Mouse (Mus musculus): ENCODE data around the gene Phc2.
A peak's percentile ranks its signal among the peaks of the same experiment; 100 is the strongest.

Gene Phc2

DNA sequence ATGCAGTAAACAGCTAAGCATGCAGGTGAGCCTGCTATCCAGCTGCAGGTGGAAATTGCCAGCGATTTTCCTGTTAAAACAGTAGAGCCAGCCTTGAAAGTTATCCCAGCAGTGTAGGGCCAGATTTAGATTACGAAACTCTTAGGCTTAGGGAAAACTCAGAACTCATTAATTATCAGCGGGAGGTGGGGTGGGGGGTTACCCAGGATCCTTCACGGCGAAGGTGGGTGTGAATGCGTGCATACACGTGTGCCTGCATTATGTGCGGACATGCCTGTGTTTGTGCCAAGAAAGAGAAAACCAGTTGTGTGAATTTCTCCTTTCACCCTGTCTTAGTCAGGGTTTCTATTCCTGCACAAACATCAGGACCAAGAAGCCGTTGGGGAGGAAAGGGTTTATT lies 62.2 kb downstream of the Phc2 start:
- no peak for DNase-seq (ENCODE audit: low read depth)

DNA sequence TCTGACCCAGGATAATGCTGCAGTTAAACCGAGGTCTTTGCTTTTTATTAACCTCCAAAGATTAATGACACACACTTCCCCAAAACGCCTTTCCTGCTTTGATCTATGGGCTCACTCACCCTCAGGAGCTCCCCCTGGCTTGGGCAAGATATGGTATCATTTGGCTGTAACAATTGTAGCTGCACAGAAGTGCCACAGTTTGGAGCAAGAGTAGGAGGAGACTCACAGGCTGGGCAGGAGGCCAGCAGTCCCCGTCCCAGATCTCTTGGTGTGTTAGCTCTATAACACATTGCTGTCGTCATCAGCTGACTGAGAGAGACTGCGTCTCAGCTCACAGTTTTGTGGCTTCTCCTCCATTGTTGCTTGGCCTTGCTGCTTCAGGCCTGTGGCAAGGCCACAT lies 65.6 kb downstream of the Phc2 start:
- DNase-seq (ENCODE audit: low read depth), result peak; percentile 59

DNA sequence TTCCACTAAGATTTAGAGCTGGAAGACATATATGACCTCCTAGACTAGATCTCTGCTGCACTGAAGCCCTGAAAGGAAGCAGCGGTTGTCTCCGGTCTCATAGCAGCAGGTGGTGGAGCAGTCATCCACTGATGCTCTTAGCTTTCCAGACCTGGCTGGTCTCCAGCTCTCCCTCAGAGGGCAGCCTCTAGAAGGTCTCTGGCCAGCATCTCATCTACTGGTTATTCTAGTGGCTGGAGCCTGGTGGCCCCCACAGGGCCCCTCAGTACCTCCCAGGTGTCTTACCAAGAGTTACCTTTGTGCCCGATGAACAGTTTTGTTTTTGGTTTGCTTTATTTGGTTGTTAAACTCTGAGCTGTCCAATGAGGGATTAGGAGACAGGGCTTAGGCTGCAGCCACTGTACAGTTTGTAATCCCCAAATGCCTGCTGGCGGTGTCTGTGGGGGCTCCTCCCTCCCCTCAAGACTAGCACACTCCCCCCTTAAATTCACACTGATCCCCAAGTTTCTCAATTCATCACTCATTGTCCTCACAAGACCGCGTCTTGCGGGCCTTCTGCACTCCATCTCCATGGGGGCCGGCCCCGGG lies 66.7 kb downstream of the Phc2 start:
- DNase-seq (ENCODE audit: low read depth), result no peak

DNA sequence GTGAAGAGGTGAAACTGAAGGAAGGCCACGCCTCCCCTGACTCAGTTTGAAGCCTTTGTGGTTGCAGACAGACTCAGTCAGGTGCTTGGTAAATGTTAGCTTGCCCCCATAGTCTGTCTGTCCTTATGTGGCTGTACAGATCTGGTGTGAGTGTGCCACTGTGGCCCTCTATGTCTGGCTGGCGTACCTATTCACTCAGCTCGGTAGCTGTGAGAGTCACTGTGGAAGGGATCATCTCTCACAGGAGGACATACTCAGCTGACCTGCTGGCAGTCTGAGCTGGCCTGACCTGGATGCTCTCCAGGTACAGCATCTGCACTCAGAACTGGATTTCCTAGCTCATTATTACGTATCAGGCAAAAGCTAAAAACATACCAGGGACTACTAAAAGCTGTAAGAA lies 67.3 kb downstream of the Phc2 start:
- no peak for DNase-seq (ENCODE audit: low read depth)

DNA sequence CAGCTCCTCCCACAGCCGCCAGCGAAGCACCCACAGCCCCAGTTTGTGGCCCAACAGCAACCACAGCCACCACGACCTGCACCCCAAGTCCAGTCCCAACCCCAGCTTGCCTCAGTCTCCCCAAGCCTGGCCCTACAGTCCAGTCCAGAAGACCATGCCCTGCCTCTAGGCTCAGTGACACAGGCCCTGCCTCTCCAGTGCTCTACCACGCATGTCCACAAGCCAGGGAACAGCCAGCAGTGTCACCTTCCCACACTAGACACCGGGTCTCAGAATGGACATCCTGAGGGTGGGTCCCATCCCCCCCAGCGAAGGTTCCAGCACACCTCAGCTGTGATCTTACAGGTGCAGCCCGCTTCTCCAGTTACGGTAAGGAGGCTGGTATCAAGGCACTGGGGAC lies 68.4 kb downstream of the Phc2 start:
- DNase-seq (ENCODE audit: low read depth), result no peak

DNA sequence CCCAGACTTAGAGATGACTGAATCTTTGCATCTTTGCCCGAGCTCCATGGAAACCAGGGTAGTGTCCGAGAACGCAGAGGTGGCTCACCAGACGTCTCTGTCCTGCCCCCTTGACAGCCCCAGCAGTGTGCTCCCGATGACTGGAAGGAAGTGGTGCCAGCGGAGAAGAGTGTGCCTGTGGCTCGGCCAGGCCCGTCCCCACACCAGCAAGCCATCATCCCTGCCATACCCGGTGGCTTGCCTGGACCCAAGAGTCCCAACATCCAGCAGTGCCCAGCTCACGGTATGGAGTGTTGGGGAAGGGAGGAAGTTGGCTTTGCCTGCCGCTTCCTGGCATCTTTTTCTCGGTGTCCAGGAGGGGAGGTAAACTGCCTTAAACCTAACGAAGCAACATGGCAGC lies 68.9 kb downstream of the Phc2 start:
- no peak for DNase-seq (ENCODE audit: low read depth)

DNA sequence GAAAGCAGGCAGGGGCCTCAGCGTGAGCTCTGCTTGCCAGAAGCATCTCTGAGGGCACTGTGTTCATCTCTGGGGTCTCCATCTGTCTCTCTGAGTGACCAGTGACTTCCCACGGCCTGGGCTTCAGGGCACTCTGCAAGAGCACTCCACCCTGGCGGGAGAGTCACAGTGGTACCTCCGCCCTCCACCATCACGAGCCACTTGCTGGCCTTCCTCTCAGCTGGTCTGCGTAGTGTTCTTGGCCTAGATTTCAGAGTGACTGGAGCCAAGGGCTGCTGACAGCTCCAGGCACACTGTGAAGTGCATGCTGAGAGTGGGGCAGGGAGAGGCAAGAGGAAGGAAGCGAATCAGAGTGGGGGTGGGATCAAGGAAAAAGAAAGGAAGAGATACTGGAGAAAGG lies 69.6 kb downstream of the Phc2 start:
- no peak for DNase-seq (ENCODE audit: low read depth)

DNA sequence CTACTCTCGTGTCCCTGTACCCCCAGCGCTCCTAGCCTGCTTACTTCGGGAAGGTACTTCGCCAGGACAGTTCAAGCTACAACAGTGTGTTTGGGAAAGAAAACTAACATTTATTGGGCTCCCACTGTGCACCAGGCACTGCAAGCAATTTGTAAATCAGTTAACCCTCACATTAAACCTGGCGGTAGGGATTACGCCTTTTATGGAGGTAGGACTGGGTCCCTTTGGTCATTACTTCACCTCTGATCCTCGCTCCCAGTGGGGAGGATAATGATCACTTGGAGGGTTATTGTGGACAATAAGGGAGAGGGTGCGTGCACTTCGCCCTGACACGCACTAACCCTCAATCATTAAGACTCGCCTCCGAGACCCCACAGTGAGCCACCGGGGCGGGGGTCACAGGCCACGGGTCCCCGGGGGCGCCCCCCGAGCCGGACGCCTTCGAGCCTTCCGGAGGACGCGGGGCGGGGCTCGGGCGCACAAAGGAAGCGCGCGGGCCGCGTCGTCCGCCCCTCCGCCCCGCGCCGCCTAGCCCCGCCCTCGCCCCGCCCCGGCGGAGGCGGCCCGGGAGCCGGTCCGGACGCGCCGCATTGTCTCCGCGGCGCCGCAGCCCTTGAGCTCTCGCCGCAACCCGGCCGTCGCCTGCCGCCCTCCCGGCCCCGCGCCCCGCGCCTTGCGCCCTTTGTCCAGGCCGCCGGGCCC lies 72.7 kb downstream of the Phc2 start:
- peak; percentile 93 for DNase-seq (ENCODE audit: low read depth)

DNA sequence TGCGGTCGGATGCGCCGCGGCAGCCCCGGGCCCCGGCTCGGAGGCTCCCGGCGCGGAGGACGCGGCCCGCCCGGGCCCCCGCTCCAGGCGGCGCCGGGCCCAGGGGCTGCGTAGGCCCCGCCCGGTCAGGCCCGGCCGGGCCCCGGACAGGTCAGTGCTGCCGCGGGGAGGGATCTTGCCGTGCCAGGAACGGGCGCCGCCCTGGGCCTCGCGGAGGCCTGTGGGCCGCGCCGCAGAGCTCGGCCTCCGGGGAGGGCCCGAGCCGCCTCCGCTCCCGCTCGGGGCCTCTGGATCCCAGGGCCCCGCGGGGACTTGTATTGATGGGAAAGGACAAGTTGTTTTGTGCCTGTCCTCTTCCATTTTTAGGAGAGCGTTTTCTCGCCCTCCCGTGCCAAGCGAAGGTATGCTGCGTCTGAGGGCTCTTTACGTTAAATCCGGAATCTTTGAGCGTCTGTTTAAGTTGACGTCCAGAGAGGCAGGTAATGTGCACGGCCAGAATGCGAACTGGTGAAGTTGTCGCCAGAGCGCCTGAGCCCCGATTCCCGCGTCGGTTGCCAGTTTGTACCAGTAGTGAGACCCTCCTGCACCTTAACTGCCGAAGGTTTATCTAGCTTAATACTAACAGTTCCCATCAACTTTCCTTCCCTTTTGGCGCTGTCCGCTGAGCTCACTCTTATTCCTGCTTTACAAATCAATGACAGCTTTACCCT lies 73.4 kb downstream of the Phc2 start:
- peak; percentile 74 for DNase-seq (ENCODE audit: low read depth)

DNA sequence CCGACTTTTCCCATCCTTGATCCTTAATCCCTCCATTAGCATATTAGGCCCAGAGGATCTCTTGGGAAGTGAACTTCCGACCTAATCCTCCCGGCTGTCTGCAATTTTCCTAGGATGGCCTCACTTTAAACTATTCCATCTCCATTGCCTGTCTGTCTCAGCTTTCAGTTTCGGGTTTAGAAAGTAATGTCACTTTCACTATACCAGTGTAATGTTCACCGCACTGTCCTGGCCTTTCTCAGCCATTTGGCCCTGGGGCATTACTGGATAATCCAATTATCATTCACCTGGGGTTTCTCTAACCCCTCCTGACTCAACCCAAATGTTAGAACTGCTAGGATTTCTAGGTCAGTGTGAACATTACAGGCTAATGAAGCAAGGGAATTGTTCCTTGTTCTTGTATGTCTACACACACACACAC lies 73.9 kb downstream of the Phc2 start:
- peak; percentile 39 for DNase-seq (ENCODE audit: low read depth)

DNA sequence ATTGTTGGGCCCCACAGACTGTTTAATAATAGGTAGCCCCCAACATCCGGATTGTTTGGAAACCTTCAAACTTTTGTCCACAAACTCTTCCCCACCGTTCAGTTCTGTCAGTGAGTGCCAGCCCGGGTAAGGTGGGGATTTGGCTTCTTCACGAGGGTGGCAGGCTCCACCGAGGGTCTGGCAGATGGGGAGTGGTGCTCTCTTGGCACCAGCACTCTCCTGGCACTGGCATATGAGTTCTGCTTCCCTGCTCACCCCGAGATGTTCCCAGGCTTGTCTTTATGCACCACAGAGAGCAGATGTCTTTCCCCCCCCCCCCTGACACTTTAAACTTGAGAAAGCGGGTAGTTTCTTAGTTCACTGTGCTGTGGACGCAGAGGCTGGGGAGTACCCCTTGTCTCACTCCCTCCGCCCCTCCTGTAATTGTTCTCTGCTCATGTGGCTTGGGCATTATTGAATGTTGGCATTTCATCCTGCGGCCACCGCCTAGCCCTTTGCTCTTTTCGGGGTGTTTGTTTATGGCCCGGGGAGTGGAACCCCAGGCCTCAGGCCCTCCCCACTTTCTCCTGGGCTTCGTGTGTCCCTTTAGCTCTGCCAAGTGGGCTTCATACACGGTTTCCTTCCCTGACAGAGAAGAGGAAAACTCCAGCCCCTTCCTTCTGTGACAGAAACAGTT lies 74.7 kb downstream of the Phc2 start:
- peak; percentile 26 for DNase-seq (ENCODE audit: low read depth)

DNA sequence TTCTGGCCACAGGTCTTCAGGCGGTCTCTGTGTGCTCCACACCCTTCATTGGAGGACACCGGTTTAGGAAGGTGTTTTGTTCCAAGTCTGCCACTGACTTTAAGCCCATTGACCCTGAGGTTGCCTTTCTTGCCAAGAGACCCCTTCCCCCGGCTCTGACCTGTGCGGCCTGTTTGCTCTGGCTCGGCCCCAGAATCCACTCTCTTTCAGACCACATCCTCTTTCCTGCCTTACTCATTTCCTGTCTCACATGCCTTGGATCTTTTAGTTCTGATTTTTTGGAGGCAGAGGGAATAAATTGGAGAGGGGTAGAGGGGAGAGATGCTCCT lies 75.2 kb downstream of the Phc2 start:
- DNase-seq (ENCODE audit: low read depth), result peak; percentile 59

DNA sequence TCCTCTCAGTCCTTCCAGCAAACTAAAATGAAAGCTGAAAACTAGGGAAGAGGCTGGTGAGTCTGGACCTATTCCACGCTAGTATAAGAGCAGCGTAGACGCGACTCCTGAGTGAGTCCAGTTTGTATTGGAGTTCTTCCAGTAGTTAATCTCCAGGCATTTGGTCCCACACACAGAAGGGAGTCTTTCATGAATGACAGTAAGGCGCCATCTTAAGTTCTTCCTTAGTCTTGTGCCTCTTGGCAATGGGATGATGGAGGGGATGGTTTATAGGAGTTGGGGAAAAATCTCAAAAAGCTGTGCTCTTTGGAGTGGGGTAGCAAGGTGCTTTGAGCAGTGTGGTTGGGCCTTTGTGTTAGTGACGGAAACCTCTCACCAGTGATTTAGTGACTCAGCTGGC lies 75.8 kb downstream of the Phc2 start:
- peak; percentile 43 for DNase-seq (ENCODE audit: low read depth)

DNA sequence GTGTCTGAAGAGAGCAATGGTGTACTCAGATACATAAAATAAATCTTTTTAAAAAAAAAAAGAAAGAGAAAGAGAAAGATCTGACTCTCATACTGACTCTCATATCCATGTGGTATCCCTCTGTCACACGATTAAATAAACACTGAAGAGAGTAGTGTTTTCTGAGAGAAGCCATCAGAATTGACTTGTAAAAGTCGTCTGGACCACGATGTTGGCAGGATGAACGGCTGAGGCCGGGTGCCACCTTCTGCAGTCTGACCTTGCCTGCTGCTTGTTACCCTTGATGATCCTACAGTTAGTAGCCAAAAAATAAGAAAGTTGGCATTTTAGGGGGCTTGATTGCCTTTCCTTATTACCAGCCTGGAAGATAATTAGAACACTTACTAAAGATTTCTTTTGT lies 78.3 kb downstream of the Phc2 start:
- no peak for DNase-seq (ENCODE audit: low read depth)

DNA sequence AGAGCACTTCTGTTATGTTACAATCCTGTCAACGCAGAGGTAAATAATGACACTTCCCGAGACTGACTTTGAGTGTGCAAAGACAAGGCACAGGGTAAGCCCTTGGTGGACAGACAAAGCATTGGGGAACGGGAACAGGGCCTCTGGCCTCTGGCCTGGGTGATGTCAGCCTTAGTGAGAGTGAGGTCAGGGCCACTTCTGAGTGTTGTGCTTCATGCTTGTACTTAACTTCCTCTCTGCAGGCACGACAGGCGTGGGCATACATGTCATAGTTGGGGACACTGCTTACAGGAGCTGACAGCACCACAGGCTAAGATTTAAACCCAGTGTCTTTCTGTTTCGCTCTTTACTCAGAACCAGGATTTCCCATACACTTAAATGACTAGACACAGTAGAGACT lies 79.0 kb downstream of the Phc2 start:
- peak; percentile 31 for DNase-seq (ENCODE audit: low read depth)

DNA sequence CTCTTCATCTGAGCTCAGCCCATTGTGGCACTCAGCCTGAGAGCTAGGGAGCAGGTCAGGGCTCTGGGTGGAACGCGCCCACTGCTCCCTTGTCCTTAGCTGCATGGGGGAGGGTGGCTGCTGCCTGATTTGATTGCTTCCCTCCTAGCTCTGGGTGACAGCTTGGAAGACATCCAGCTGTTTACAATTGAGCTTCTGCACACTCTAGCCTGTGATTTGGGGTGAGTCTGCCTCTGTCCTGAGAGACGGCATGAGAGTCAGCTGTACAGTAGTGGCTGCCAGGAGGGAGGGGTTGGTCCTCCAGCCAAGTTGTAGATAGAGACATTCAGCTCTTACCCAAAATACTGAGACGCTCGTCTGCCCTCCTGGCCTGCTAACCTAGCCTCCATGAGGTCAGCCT lies 79.7 kb downstream of the Phc2 start:
- DNase-seq (ENCODE audit: low read depth), result peak; percentile 80

DNA sequence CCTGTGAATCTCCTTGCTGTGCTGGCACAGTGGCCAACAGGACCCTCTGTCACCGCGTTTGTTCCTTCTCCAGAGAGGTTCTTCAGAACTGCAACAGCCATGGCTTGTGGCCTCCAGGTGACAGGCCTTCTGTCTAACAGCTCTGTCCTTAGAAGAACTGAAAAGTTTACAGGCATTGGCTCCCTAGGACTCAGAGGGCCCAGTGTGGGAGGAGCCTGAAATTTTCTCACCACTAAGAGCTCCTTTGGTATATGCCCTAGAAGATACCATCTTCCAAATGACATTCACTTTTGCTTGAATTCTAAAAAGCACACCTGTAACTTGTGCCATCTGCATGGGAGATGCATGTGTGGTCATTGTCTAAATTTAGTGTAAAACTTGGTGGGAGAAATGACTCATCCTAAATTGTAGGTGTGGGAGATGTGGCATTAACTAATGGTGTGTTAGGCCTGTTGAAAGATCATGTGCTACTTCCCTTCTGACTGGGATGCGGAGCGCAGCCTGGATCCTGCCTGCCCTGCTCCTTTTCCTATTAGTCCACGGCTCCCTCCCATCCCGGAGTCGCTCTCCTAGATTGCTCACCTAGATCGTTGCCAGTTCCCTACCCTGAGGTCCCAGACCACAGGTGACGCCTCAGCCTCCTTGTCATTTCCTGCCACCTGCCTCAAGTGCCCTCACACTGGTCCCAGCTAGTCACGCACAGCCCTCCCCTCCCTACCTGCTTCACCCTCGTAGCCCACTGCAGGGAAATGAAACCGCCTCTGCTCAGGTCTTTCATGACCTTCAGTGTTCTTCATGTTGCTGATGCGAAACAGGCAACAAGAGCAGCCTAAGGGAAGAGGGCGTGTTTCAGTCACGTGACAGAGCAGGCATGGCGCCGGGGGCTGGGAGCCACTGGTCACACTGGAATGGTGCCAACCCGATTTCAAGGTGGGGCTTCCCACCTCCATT lies 80.5 kb downstream of the Phc2 start:
- peak; percentile 30 for DNase-seq (ENCODE audit: low read depth)

DNA sequence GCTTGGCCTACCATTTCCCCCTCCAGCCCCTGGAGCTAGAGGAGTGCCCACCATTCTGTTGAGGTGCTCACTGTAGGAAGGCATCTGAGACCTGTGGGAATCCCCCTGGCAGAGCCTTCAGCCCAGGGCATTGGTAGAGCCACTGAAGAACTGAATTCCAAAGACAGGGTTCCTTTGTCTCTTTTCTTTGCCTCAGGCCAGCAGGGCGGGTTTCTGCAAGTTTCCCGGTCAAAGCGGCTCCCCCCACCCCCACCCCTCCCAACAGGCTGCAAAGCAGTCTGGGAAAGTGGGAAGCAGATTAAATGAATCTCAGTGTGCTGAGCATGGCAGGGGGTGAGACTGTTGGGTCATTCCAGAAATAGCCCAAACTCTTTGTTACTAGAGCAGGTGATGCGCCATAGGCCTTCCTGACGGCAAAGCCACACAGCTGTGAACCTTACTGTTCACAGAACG lies 82.7 kb downstream of the Phc2 start:
- DNase-seq (ENCODE audit: low read depth), result peak; percentile 58

DNA sequence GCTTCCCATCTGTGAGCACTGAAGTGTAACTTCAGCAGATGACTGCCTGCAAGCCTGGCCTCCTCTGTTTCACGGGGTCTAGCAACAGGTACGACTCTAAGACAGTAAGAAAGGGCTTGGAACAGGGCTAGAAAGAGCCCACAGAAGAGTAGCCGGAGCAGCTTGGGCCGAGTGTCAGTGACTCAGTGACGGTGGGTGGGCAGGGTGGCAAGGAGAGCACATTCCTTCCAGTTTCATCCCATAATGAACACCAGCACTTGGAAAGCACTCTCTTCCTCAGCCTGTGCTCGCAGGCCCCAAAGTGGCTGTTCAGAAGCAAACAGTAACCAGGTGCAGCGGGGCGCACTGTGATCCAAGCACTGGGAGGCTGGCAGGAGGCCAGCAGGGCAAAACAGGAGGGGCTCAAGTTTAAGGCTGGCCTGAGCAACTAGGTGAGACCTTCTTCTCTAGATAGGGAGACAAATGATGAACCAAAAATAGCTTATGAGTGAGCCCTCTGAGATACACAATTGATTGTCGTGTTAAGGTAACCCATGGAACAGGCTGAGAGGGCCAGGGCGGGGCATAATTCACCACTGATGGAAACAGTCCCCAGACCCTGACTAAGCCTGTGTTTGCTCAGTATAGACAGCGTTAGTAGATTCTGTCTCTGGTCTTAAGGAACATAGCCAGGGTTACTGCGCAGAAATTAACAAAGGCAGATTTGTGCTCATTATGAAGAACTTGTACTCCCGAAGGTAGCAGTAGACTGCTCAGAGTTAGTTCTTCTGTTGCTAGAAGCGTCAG lies 83.5 kb downstream of the Phc2 start:
- peak; percentile 39 for DNase-seq (ENCODE audit: low read depth)

DNA sequence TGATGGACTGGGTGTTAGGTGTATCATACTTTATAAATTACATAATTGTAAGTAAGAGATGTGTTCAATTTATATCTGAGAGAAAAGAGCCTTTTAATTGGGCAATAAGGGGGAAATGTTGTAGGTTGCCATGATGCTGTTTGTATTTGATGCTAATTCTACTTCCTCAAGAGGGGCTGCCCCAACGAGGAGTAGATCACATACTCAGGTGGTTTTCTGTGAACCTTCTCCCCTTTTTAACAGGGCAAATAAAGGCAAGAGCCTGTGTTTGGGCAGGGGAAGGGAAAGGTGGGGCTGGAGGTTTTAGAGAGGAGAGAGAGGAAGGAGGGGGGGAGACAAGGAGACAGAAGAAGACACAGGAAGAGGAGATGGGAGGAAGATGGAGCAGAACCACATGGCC lies 86.4 kb downstream of the Phc2 start:
- no peak for DNase-seq (ENCODE audit: low read depth)

DNA sequence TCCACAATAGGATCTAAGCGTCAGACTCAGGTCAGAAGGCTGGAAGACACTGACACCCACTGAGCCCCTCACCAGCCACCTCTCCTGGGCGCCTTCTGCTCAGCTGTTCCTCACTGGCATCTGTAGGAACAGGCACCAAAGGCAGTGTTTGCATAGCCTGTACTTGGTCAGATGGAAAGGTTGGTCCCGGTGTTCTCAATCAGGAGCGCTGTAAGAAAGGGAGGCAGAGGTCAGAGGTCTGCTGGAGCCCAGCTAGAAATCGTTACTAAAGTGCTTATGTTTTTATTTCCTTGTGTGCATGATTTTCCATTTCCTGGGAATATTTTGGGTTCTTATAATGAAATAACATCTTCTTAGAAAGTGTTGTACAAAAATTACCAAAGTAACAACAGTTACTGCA lies 87.4 kb downstream of the Phc2 start:
- no peak for DNase-seq (ENCODE audit: low read depth)
